Mouse (Mus musculus): ENCODE results near the gene Clec12a.

GRCm38 (mm10) chr6:129319331-129319730, 23.2 kb upstream of the Clec12a start:
- no peak for TF ChIP-seq CTCF (IDR thresholded peaks at IDR 0.05; ENCODE audit: extremely low read depth, insufficient read length, insufficient replicate concordance, low read depth, low read length)
- TF ChIP-seq POLR2A (IDR thresholded peaks at IDR 0.05; ENCODE audit: low read depth, low read length): no peak

Measured in small intestine, adult 2 months (tissue).